Mouse (Mus musculus) liver, postnatal 0 days (tissue): ENCODE data around the gene Ndufa13. TPM values are rescaled to one million over a fixed set of nuclear protein-coding genes. Genes with fewer than 3 reads are reported as not detected.

ENCODE experiments used
- ATAC-seq: fragments of 200-750 bp; cut with Nextera tagmentation; 2 replicates; pipeline ENCODE4 v1.8.0; 2017; ENCODE audit warnings: mild to moderate bottlenecking, moderate library complexity
- DNase-seq: peaks from one replicate; pipeline ENCODE4 v3.0.0-alpha.2; 2016
- H3K27ac ChIP-seq: fragments of 300-500 bp; sonication (generic); 2 replicates; pipeline ENCODE4 v1.5.1; 2014; ENCODE audit warnings: antibody characterized with exemption, moderate library complexity, mild to moderate bottlenecking, low read depth
- H3K27me3 ChIP-seq: fragments of 300-500 bp; sonication (generic); 2 replicates; pipeline ENCODE4 v1.6.1; 2014; ENCODE audit warnings: low read length, control low read depth, mixed read lengths; ENCODE audit not compliant: insufficient read depth
- H3K36me3 ChIP-seq: fragments of 300-500 bp; sonication (generic); replicated peaks from 2 replicates; pipeline ENCODE4 v1.6.1; 2014; ENCODE audit warnings: mild to moderate bottlenecking, control low read depth, low read length, moderate library complexity, mixed read lengths; ENCODE audit not compliant: insufficient read depth
- H3K4me1 ChIP-seq: fragments of 300-500 bp; sonication (generic); 2 replicates; pipeline ENCODE4 v1.6.1; 2014; ENCODE audit warnings: antibody characterized with exemption, mild to moderate bottlenecking, control low read depth; ENCODE audit not compliant: insufficient read depth
- H3K4me2 ChIP-seq: fragments of 300-500 bp; sonication (generic); 2 replicates; pipeline ENCODE4 v1.6.1; 2014; ENCODE audit warnings: low read depth, mild to moderate bottlenecking, low read length, moderate library complexity, mixed read lengths
- H3K4me3 ChIP-seq: fragments of 300-500 bp; sonication (generic); 2 replicates; pipeline ENCODE4 v1.5.1; 2014; ENCODE audit warnings: low read depth, low read length
- H3K9ac ChIP-seq: fragments of 300-500 bp; sonication (generic); replicated peaks from 2 replicates; pipeline ENCODE4 v1.6.1; 2014; ENCODE audit warnings: mild to moderate bottlenecking, moderate library complexity
- H3K9me3 ChIP-seq: fragments of 300-500 bp; sonication (generic); 2 replicates; pipeline ENCODE4 v1.6.1; 2016; ENCODE audit warnings: mild to moderate bottlenecking, control low read depth, low read length, mixed read lengths
- CTCF ChIP-seq: sonication (generic); IDR thresholded peaks from 2 replicates; pipeline ENCODE4 v1.5.1; 2016; ENCODE audit warnings: antibody characterized with exemption, low read depth
- EP300 ChIP-seq: IDR thresholded peaks from 2 replicates; pipeline ENCODE4 v1.6.1; 2016; ENCODE audit warnings: antibody characterized with exemption, low read depth, mild to moderate bottlenecking
- WGBS: fragments of 180-500 bp; shearing (Covaris S2); extraction: QIAGEN DNeasy Blood & Tissue Kit; methylation state at CpG from one replicate; pipeline ENCODE4 v1.1.7; 2014; ENCODE audit not compliant: insufficient replicate concordance; 5-methylcytosine and 5-hydroxymethylcytosine counted together
- polyA plus RNA-seq: library from polyadenylated mRNA; unstranded; fragments of >200 nt; fragmentation: Nextera tagmentation; extraction: Ambion mirVana; gene quantifications from 2 replicates; pipeline ENCODE4 v1.2.1, GENCODE M21; 2015

Ndufa13 gene
- polyA plus RNA-seq, 1 experiment from 2014 or later: 152 TPM

GRCm38 (mm10) chr8:69901484-69902162, 735 bp downstream of the Ndufa13 start:
- Histone ChIP-seq H3K4me1 (peaks cover 43% of the 10 kb centered on the region), H3K4me3 (peak overlapping the region; percentile 81), H3K9ac (peak overlapping the region; percentile 75), H3K9me3 (no peaks in the 10 kb centered on the region), H3K27ac (peak overlapping the region; percentile 86), H3K4me2 (peak overlapping the region; percentile 89), H3K36me3 (peaks cover 3% of the 10 kb centered on the region; the same call in 1 of the 2 replicates), H3K27me3 (no peaks in the 10 kb centered on the region)
- WGBS: 1% methylated on average over 41 of the region's 41 CpGs
- ATAC-seq: peak; percentile 72
- TF ChIP-seq CTCF (peak; percentile 77), EP300 (peak; percentile 54; the same call in 1 of the 2 replicates)
- peak; percentile 99 for DNase-seq

- peak overlapping the region; percentile 86 for H3K27ac ChIP-seq
- TF ChIP-seq CTCF (no peak), EP300 (no peak)
These were observed 1.4 kb downstream of the Ndufa13 start for GRCm38 (mm10) chr8:69900895-69901451.

GRCm38 (mm10) chr8:69899876-69900275, 2.5 kb downstream of the Ndufa13 start:
- DNase-seq: no peak
- TF ChIP-seq CTCF (no peak), EP300 (no peak)
- H3K27ac ChIP-seq: no peak overlapping the region
- no peaks in the 10 kb centered on the region for H3K9me3 ChIP-seq
- H3K27me3 ChIP-seq: no peaks in the 10 kb centered on the region
- peaks cover 3% of the 10 kb centered on the region; the same call in 1 of the 2 replicates for H3K36me3 ChIP-seq
- no peak overlapping the region for H3K4me3 ChIP-seq
- 0 out of 2 replicates have a peak overlapping the region, but pooled peaks have one; percentile 89 for H3K4me2 ChIP-seq
- 81% methylated on average over 2 of the region's 2 CpGs for WGBS
- H3K9ac ChIP-seq: no peak overlapping the region
- no peak for ATAC-seq
- H3K4me1 ChIP-seq: peaks cover 47% of the 10 kb centered on the region

More at GRCm38 (mm10) chr8:69900895-69901451, 1.4 kb downstream of the Ndufa13 start:
- 9% methylated on average over 12 of the region's 12 CpGs for WGBS
- no peaks in the 10 kb centered on the region for H3K9me3 ChIP-seq
- peak overlapping the region; percentile 81 for H3K4me3 ChIP-seq
- peak overlapping the region; percentile 89 for H3K4me2 ChIP-seq
- peaks cover 47% of the 10 kb centered on the region for H3K4me1 ChIP-seq
- ATAC-seq (no peak; the same call in 1 of the 2 replicates), DNase-seq (no peak)
- H3K9ac ChIP-seq: peak overlapping the region; percentile 75
- no peaks in the 10 kb centered on the region for H3K27me3 ChIP-seq
- peaks cover 3% of the 10 kb centered on the region; the same call in 1 of the 2 replicates for H3K36me3 ChIP-seq

- H3K27ac ChIP-seq: no peak overlapping the region
- H3K4me1 ChIP-seq: peaks cover 37% of the 10 kb centered on the region
- peaks cover 14% of the 10 kb centered on the region for H3K36me3 ChIP-seq
- H3K4me3 ChIP-seq: no peak overlapping the region
- no peak overlapping the region for H3K9ac ChIP-seq
- no peaks in the 10 kb centered on the region for H3K9me3 ChIP-seq
- TF ChIP-seq CTCF (no peak), EP300 (no peak)
- H3K27me3 ChIP-seq: no peaks in the 10 kb centered on the region
- DNase-seq (no peak), ATAC-seq (no peak)
- WGBS: 77% methylated on average over 6 of the region's 6 CpGs
- H3K4me2 ChIP-seq: no peak overlapping the region
These were observed 4.5 kb downstream of the Ndufa13 start for GRCm38 (mm10) chr8:69897857-69898256.

- 0 out of 2 replicates have a peak, but pooled peaks cover under 1% of the 10 kb centered on the region for H3K27me3 ChIP-seq
- 0 out of 2 replicates have a peak overlapping the region, but pooled peaks have one; percentile 21 for H3K9ac ChIP-seq
- TF ChIP-seq CTCF (no peak), EP300 (no peak)
- ATAC-seq: no peak
- H3K4me3 ChIP-seq: no peak overlapping the region
- H3K36me3 ChIP-seq: peaks cover 16% of the 10 kb centered on the region
- H3K4me2 ChIP-seq: no peak overlapping the region
- DNase-seq: no peak
- peaks cover 26% of the 10 kb centered on the region for H3K4me1 ChIP-seq
- H3K9me3 ChIP-seq: no peaks in the 10 kb centered on the region
- H3K27ac ChIP-seq: no peak overlapping the region
- WGBS: 79% methylated on average over 4 of the region's 4 CpGs
These were observed 6.4 kb downstream of the Ndufa13 start for GRCm38 (mm10) chr8:69895772-69896451.

GRCm38 (mm10) chr8:69894836-69895332, 7.5 kb downstream of the Ndufa13 start:
- H3K4me1 ChIP-seq: peaks cover 16% of the 10 kb centered on the region
- H3K36me3 ChIP-seq: peaks cover 16% of the 10 kb centered on the region
- 71% methylated on average over 6 of the region's 6 CpGs for WGBS
- no peak overlapping the region for H3K9ac ChIP-seq
- H3K27me3 ChIP-seq: peaks cover 9% of the 10 kb centered on the region
- no peak overlapping the region for H3K27ac ChIP-seq
- ATAC-seq: no peak
- no peak overlapping the region for H3K4me3 ChIP-seq
- TF ChIP-seq EP300: no peak
- no peak for TF ChIP-seq CTCF
- no peak overlapping the region for H3K4me2 ChIP-seq
- DNase-seq: no peak
- H3K9me3 ChIP-seq: no peaks in the 10 kb centered on the region
